Mouse (Mus musculus) midbrain, postnatal 0 days (tissue): ENCODE data around the gene Lrba. TPM values are rescaled to one million over a fixed set of nuclear protein-coding genes. Genes with fewer than 3 reads are reported as not detected.

Experiments
- ATAC-seq: fragments of 200-750 bp; cut with Nextera tagmentation; 2 replicates; pipeline ENCODE4 v1.8.0; 2017; ENCODE audit warnings: moderate number of reproducible peaks, mild to moderate bottlenecking, moderate TSS enrichment, moderate library complexity; ENCODE audit not compliant: low FRiP score
- DNase-seq: peaks from one replicate; pipeline ENCODE4 v3.0.0-alpha.2; 2015; ENCODE audit warnings: low spot score
- H3K27ac ChIP-seq: fragments of 300-500 bp; sonication (generic); 2 replicates; pipeline ENCODE4 v1.5.1; 2014; ENCODE audit warnings: low read depth, mild to moderate bottlenecking, low read length, mixed read lengths
- H3K27me3 ChIP-seq: fragments of 300-500 bp; sonication (generic); 2 replicates; pipeline ENCODE4 v1.6.1; 2014; ENCODE audit warnings: low read length, control low read depth, mixed read lengths; ENCODE audit not compliant: insufficient read depth
- H3K36me3 ChIP-seq: fragments of 300-500 bp; sonication (generic); 2 replicates; pipeline ENCODE4 v1.6.1; 2014; ENCODE audit warnings: low read length, control low read depth, mixed read lengths; ENCODE audit not compliant: insufficient read depth
- H3K4me1 ChIP-seq: fragments of 300-500 bp; sonication (generic); 2 replicates; pipeline ENCODE4 v1.6.1; 2014; ENCODE audit warnings: mild to moderate bottlenecking, control low read depth, antibody characterized with exemption, low read length, mixed read lengths; ENCODE audit not compliant: insufficient read depth
- H3K4me2 ChIP-seq: fragments of 300-500 bp; sonication (generic); 2 replicates; pipeline ENCODE4 v1.6.1; 2014; ENCODE audit warnings: low read depth, mild to moderate bottlenecking, low read length, mixed read lengths; ENCODE audit not compliant: poor library complexity, severe bottlenecking
- H3K4me3 ChIP-seq: fragments of 300-500 bp; sonication (generic); 2 replicates; pipeline ENCODE4 v1.5.1; 2014; ENCODE audit warnings: low read depth, mild to moderate bottlenecking, low read length, moderate library complexity
- H3K9ac ChIP-seq: fragments of 300-500 bp; sonication (generic); replicated peaks from 2 replicates; pipeline ENCODE4 v1.6.1; 2014; ENCODE audit warnings: mild to moderate bottlenecking, low read length, moderate library complexity, mixed read lengths; ENCODE audit not compliant: poor library complexity, severe bottlenecking
- H3K9me3 ChIP-seq: fragments of 300-500 bp; sonication (generic); 2 replicates; pipeline ENCODE4 v1.6.1; 2016; ENCODE audit warnings: low read length, control low read depth
- CTCF ChIP-seq: IDR thresholded peaks from 2 replicates; pipeline ENCODE4 v1.5.1; 2016; ENCODE audit warnings: antibody characterized with exemption, mild to moderate bottlenecking
- WGBS: fragments of 180-500 bp; shearing (Covaris S2); extraction: QIAGEN DNeasy Blood & Tissue Kit; methylation state at CpG from one replicate; pipeline ENCODE4 v1.1.7; 2014; 5-methylcytosine and 5-hydroxymethylcytosine counted together
- polyA plus RNA-seq: library from polyadenylated mRNA; unstranded; fragments of >200 nt; fragmentation: Nextera tagmentation; extraction: Ambion mirVana; gene quantifications from 2 replicates; pipeline ENCODE4 v1.2.1, GENCODE M21; 2015
- total RNA-seq: library from RNA; depleted of rRNA; stranded (reverse); fragments of >200 nt; gene quantifications from 2 replicates; pipeline ENCODE4 v1.2.3, GENCODE M21; 2014

Lrba gene
- total and polyA plus RNA-seq, 2 experiments from 2014 or later = 3.1 to 24.3 TPM

- Histone ChIP-seq H3K9me3 (no peaks in the 10 kb centered on the region), H3K27ac (no peak overlapping the region), H3K36me3 (no peaks in the 10 kb centered on the region), H3K9ac (no peak overlapping the region), H3K4me1 (0 out of 2 replicates have a peak, but pooled peaks cover 2% of the 10 kb centered on the region), H3K4me3 (no peak overlapping the region), H3K4me2 (peak overlapping the region; percentile 29), H3K27me3 (no peaks in the 10 kb centered on the region)
- ATAC-seq (no peak), DNase-seq (peak; percentile 27)
- TF ChIP-seq CTCF = peak; percentile 41
- 17% methylated on average over 7 of the region's 7 CpGs for WGBS
Observed at GRCm38 (mm10) chr3:86689305-86689704, 464.8 kb downstream of the Lrba start.

DNA sequence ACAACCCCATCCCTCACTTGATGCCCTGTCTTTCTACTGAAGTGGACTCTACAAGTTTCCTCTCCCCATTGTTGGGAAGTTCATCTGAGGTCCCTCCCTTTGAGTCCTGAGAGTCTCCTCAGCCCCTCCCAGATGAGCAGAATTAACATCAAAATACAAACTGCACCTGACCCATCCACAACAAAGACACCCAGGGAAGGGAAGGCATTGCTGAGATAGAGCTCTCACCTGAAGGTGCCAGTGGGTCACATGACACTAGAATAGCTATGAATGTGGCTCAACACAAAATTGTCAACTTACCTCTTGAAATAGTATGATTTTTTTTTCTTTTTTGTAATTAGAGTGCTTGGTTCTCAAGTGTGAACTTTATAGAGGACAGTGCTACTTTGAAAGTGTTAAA is 468.3 kb downstream of the Lrba start:
- Histone ChIP-seq H3K4me2 (no peak overlapping the region), H3K9me3 (no peaks in the 10 kb centered on the region), H3K4me3 (no peak overlapping the region), H3K27me3 (no peaks in the 10 kb centered on the region), H3K4me1 (0 out of 2 replicates have a peak, but pooled peaks cover 2% of the 10 kb centered on the region), H3K36me3 (no peaks in the 10 kb centered on the region), H3K9ac (no peak overlapping the region), H3K27ac (no peak overlapping the region)
- no peak for ATAC-seq
- no peak for DNase-seq
- TF ChIP-seq CTCF = no peak

- no peak for DNase-seq
- no peaks in the 10 kb centered on the region for H3K9me3 ChIP-seq
- 60% methylated on average over 7 of the region's 7 CpGs for WGBS
- no peak overlapping the region for H3K9ac ChIP-seq
- H3K4me3 ChIP-seq = no peak overlapping the region
- H3K27ac ChIP-seq = no peak overlapping the region
- no peaks in the 10 kb centered on the region for H3K27me3 ChIP-seq
- H3K36me3 ChIP-seq = no peaks in the 10 kb centered on the region
- 0 out of 2 replicates have a peak, but pooled peaks cover 2% of the 10 kb centered on the region for H3K4me1 ChIP-seq
- no peak for TF ChIP-seq CTCF
- ATAC-seq = no peak
- H3K4me2 ChIP-seq = no peak overlapping the region
Observed at GRCm38 (mm10) chr3:86693553-86693952, 469.1 kb downstream of the Lrba start.

DNA sequence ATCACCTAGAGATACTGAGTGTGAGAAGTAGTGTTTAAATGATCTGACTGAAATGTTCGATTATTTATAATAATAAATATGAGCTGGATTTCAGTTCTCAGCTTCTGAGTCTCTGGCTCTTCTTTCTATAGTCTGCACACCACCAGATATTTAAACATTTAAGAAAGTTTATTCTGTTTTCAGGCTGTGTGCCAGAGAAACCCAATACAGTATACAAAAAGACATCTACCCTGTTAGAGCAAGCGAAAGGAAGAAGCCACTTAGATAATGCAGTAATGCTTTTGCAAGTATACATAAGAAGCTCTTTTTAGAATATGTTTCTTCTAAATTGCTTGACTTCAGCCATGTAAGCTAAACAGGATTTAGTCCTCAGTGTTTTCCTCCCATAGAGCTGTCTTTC is 474.5 kb downstream of the Lrba start:
- no peak for TF ChIP-seq CTCF
- WGBS = 76% methylated on average over 2 of the region's 2 CpGs
- H3K4me2 ChIP-seq = no peak overlapping the region
- ATAC-seq = no peak
- no peak for DNase-seq
- no peak overlapping the region for H3K4me3 ChIP-seq
- no peaks in the 10 kb centered on the region for H3K9me3 ChIP-seq
- no peak overlapping the region for H3K9ac ChIP-seq
- no peaks in the 10 kb centered on the region for H3K36me3 ChIP-seq
- no peaks in the 10 kb centered on the region for H3K27me3 ChIP-seq
- no peaks in the 10 kb centered on the region for H3K4me1 ChIP-seq
- no peak overlapping the region for H3K27ac ChIP-seq

GRCm38 (mm10) chr3:86701163-86701563 is 476.7 kb downstream of the Lrba start:
- DNase-seq (peak; percentile 78), ATAC-seq (0 out of 2 replicates have a peak, but pooled peaks have one; percentile 44)
- no peak for TF ChIP-seq CTCF
- H3K9ac ChIP-seq = no peak overlapping the region
- H3K36me3 ChIP-seq = no peaks in the 10 kb centered on the region
- H3K4me1 ChIP-seq = no peaks in the 10 kb centered on the region
- H3K27me3 ChIP-seq = no peaks in the 10 kb centered on the region
- no peak overlapping the region for H3K4me3 ChIP-seq
- H3K4me2 ChIP-seq = no peak overlapping the region
- 27% methylated on average over 1 of the region's 1 CpGs for WGBS
- no peaks in the 10 kb centered on the region for H3K9me3 ChIP-seq
- no peak overlapping the region for H3K27ac ChIP-seq

DNA sequence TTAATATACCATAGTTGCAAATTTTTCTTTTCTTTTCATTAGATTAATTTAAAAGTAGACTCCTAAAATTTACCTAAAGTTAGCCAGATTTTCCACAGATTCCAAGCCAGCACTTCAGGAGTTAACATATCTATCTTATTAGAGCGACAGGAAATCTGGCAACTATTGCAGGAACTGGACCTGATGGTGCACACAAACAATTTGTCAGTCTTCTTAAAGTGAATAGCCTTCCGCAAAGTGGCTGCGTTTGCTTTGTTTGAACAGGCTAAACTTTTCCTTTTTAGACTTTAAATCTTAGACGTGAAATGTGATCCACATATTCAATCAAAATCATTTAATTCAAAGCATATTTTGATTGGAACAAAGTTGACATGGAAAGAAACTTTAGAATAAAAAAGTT is 485.0 kb downstream of the Lrba start:
- Histone ChIP-seq H3K4me3 (no peak overlapping the region), H3K27me3 (no peaks in the 10 kb centered on the region), H3K9me3 (no peaks in the 10 kb centered on the region), H3K9ac (no peak overlapping the region), H3K4me2 (no peak overlapping the region), H3K36me3 (no peaks in the 10 kb centered on the region), H3K27ac (no peak overlapping the region), H3K4me1 (no peaks in the 10 kb centered on the region)
- TF ChIP-seq CTCF = no peak
- 46% methylated on average over 4 of the region's 4 CpGs for WGBS
- ATAC-seq (no peak), DNase-seq (peak; percentile 37)
